Mouse (Mus musculus) CH12.LX (cell line): Measurements from ENCODE around the gene Hist1h2bf. TPM values are rescaled to one million over a fixed set of nuclear protein-coding genes. Genes with fewer than 3 reads are reported as not detected.

Experiments used
- DNase-seq: peaks from one replicate; pipeline ENCODE4 v3.0.0-alpha.2; 2013; ENCODE audit errors: extremely low read depth
- H3K27ac ChIP-seq: 2 replicates; pipeline ENCODE4 v1.5.1; 2012; ENCODE audit warnings: low read depth, mild to moderate bottlenecking, control low read depth, moderate library complexity; ENCODE audit not compliant: insufficient read depth
- H3K27me3 ChIP-seq: replicated peaks from 2 replicates; pipeline ENCODE3; 2012; ENCODE audit warnings: inconsistent platforms
- H3K36me3 ChIP-seq, 2 experiments: replicated peaks in 1 of 2; 2 replicates each; pipeline versions ENCODE3 to v1.6.1; 2012; ENCODE audit warnings: inconsistent platforms in 1 of 2, low read length in 1 of 2, mild to moderate bottlenecking in 1 of 2, mixed read lengths in 1 of 2, moderate library complexity in 1 of 2; ENCODE audit not compliant: control insufficient read depth in 1 of 2, insufficient read depth in 1 of 2
- H3K4me1 ChIP-seq, 2 experiments: 2 replicates each; pipeline ENCODE4 v1.6.1; 2012; ENCODE audit warnings: inconsistent platforms in 1 of 2, moderate library complexity in 1 of 2; ENCODE audit not compliant: insufficient read depth in 2 of 2, control insufficient read depth in 1 of 2
- H3K4me2 ChIP-seq: 2 replicates; pipeline ENCODE4 v1.6.1; 2012; ENCODE audit warnings: low read depth, mild to moderate bottlenecking, control low read depth; ENCODE audit not compliant: poor library complexity, insufficient read depth, severe bottlenecking
- H3K4me3 ChIP-seq, 3 experiments: fragments of 150-350 bp in 1 of 3; sonication (generic) in 1 of 3; replicated peaks in 1 of 3; 2 replicates each; pipeline versions ENCODE3 to v1.5.1; 2011 to 2012; ENCODE audit warnings: low read depth in 2 of 3, low read length in 2 of 3, mild to moderate bottlenecking in 2 of 3, moderate library complexity in 2 of 3, control low read depth in 1 of 3, improper control_type of control experiment in 1 of 3, inconsistent platforms in 1 of 3, mixed read lengths in 1 of 3; ENCODE audit not compliant: poor library complexity in 1 of 3
- H3K79me2 ChIP-seq: replicated peaks from 2 replicates; pipeline ENCODE4 v1.6.1; 2012; ENCODE audit warnings: mild to moderate bottlenecking, moderate library complexity; ENCODE audit not compliant: control insufficient read depth, poor library complexity, insufficient read depth, severe bottlenecking; ENCODE audit errors: extremely low read depth
- H3K9ac ChIP-seq: 2 replicates; pipeline ENCODE4 v1.6.1; 2012; ENCODE audit warnings: low read depth, mild to moderate bottlenecking, control low read depth, moderate library complexity; ENCODE audit not compliant: insufficient read depth
- H3K9me3 ChIP-seq: replicated peaks from 2 replicates; pipeline ENCODE3; 2012; ENCODE audit warnings: low read length, inconsistent platforms, mixed read lengths
- CHD1 ChIP-seq: IDR thresholded peaks from 2 replicates; pipeline ENCODE4 v1.6.1; 2012; ENCODE audit warnings: low read depth, low read length, improper control_type of control experiment, inconsistent platforms
- CTCF ChIP-seq, 2 experiments: IDR thresholded peaks in 1 of 2; conservative IDR thresholded peaks in 1 of 2; 2 replicates each; pipeline ENCODE4 v1.5.1; 2011 to 2012; ENCODE audit warnings: low read depth in 2 of 2, low read length in 2 of 2, improper control_type of control experiment in 1 of 2, inconsistent platforms in 1 of 2, mild to moderate bottlenecking in 1 of 2, moderate library complexity in 1 of 2
- E2F4 ChIP-seq: IDR thresholded peaks from 2 replicates; pipeline ENCODE4 v1.6.1; 2011; ENCODE audit warnings: low read depth, low read length, improper control_type of control experiment; ENCODE audit not compliant: insufficient replicate concordance
- ETS1 ChIP-seq: conservative IDR thresholded peaks from 2 replicates; pipeline ENCODE4 v1.6.1; 2012; ENCODE audit warnings: low read depth, mild to moderate bottlenecking, inconsistent platforms, low read length, improper control_type of control experiment, moderate library complexity
- GABPA ChIP-seq: IDR thresholded peaks from 2 replicates; pipeline ENCODE4 v1.6.1; 2012; ENCODE audit warnings: low read depth, low read length, improper control_type of control experiment, inconsistent platforms; ENCODE audit not compliant: insufficient replicate concordance
- IRF4 ChIP-seq: IDR thresholded peaks from 2 replicates; pipeline ENCODE4 v1.6.1; 2014; ENCODE audit warnings: low read depth, mild to moderate bottlenecking, inconsistent platforms, low read length, improper control_type of control experiment
- JUN ChIP-seq: IDR thresholded peaks from 2 replicates; pipeline ENCODE4 v1.6.1; 2011; ENCODE audit warnings: low read depth, mild to moderate bottlenecking, low read length, improper control_type of control experiment, moderate library complexity; ENCODE audit not compliant: insufficient read depth
- JUND ChIP-seq: conservative IDR thresholded peaks from 2 replicates; pipeline ENCODE4 v1.6.1; 2011; ENCODE audit warnings: low read depth, low read length, improper control_type of control experiment
- MAZ ChIP-seq: IDR thresholded peaks from 2 replicates; pipeline ENCODE4 v1.6.1; 2012; ENCODE audit warnings: low read depth, mild to moderate bottlenecking, inconsistent platforms, low read length, improper control_type of control experiment, moderate library complexity
- MEF2A ChIP-seq: IDR thresholded peaks from 2 replicates; pipeline ENCODE4 v1.6.1; 2014; ENCODE audit warnings: low read depth, mild to moderate bottlenecking, inconsistent platforms, low read length, improper control_type of control experiment, borderline replicate concordance
- MXI1 ChIP-seq: IDR thresholded peaks from 2 replicates; pipeline ENCODE4 v1.6.1; 2011; ENCODE audit warnings: mild to moderate bottlenecking, low read depth, low read length, improper control_type of control experiment
- MYC ChIP-seq: IDR thresholded peaks from 2 replicates; pipeline ENCODE4 v1.6.1; 2011; ENCODE audit warnings: low read depth, mild to moderate bottlenecking, improper control_type of control experiment, low read length
- NELFE ChIP-seq: IDR thresholded peaks from 2 replicates; pipeline ENCODE4 v1.6.1; 2011; ENCODE audit warnings: low read depth, low read length, improper control_type of control experiment
- NRF1 ChIP-seq: IDR thresholded peaks from 2 replicates; pipeline ENCODE4 v1.6.1; 2014; ENCODE audit warnings: low read depth, mild to moderate bottlenecking, inconsistent platforms, low read length, improper control_type of control experiment, moderate library complexity
- POLR2A ChIP-seq: IDR thresholded peaks from 2 replicates; pipeline ENCODE4 v1.6.1; 2011; ENCODE audit warnings: low read depth, mild to moderate bottlenecking, improper control_type of control experiment, low read length
- POLR2AphosphoS2 ChIP-seq: IDR thresholded peaks from 2 replicates; pipeline ENCODE4 v1.6.1; 2011; ENCODE audit warnings: low read depth, low read length, improper control_type of control experiment
- RAD21 ChIP-seq: IDR thresholded peaks from 2 replicates; pipeline ENCODE4 v1.6.1; 2011; ENCODE audit warnings: low read depth, mild to moderate bottlenecking, low read length, improper control_type of control experiment, moderate library complexity
- RCOR1 ChIP-seq: conservative IDR thresholded peaks from 2 replicates; pipeline ENCODE4 v1.6.1; 2012; ENCODE audit warnings: low read depth, mild to moderate bottlenecking, inconsistent platforms, low read length, improper control_type of control experiment
- SIN3A ChIP-seq: IDR thresholded peaks from 2 replicates; pipeline ENCODE4 v1.6.1; 2012; ENCODE audit warnings: low read length, improper control_type of control experiment, inconsistent platforms
- SMC3 ChIP-seq: IDR thresholded peaks from 2 replicates; pipeline ENCODE4 v1.6.1; 2011; ENCODE audit warnings: low read depth, low read length, improper control_type of control experiment
- TBP ChIP-seq: conservative IDR thresholded peaks from 2 replicates; pipeline ENCODE4 v1.6.1; 2011; ENCODE audit warnings: low read depth, low read length, improper control_type of control experiment
- TCF12 ChIP-seq: IDR thresholded peaks from 2 replicates; pipeline ENCODE4 v1.6.1; 2014; ENCODE audit warnings: low read depth, mild to moderate bottlenecking, inconsistent platforms, low read length, improper control_type of control experiment
- USF1 ChIP-seq: IDR thresholded peaks from 2 replicates; pipeline ENCODE4 v1.6.1; 2014; ENCODE audit warnings: low read depth, mild to moderate bottlenecking, inconsistent platforms, low read length, improper control_type of control experiment
- USF2 ChIP-seq: conservative IDR thresholded peaks from 2 replicates; pipeline ENCODE4 v1.6.1; 2011; ENCODE audit warnings: low read depth, low read length, improper control_type of control experiment
- ZC3H11A ChIP-seq: IDR thresholded peaks from 2 replicates; pipeline ENCODE4 v1.6.1; 2012; ENCODE audit warnings: low read depth, mild to moderate bottlenecking, inconsistent platforms, low read length, improper control_type of control experiment
- ZMIZ1 ChIP-seq: IDR thresholded peaks from 2 replicates; pipeline ENCODE4 v1.6.1; 2012; ENCODE audit warnings: low read depth, mild to moderate bottlenecking, inconsistent platforms, low read length, improper control_type of control experiment
- dilution Hi-C: fragments of 300-500 bp; cut with MboI; formaldehyde crosslinking; loops from 2 replicates; pipeline ENCODE4 v1.14.3; 2020; ENCODE audit warnings: low sequenced_read_pairs; ENCODE audit not compliant: extremely low pct_unique_long_range_greater_than_20kb, extremely low pct_ligation_motif_present
- in situ Hi-C: fragments of 300-500 bp; cut with MboI; formaldehyde crosslinking; loops from 3 replicates; pipeline ENCODE4 v1.14.3; 2019; ENCODE audit warnings: low sequenced_read_pairs, low pct_ligation_motif_present, low pct_unique_long_range_greater_than_20kb, mixed read lengths
- polyA plus RNA-seq: library from polyadenylated mRNA; unstranded; fragments of >175 nt; gene quantifications from 2 replicates; pipeline ENCODE4 v1.2.1, GENCODE M21; 2012; ENCODE audit warnings: low read depth; ENCODE audit not compliant: insufficient read length
- total RNA-seq, 2 experiments: library from RNA; depleted of rRNA; stranded (reverse); fragments of 300-350 nt in 1 of 2; fragments of >200 nt in 1 of 2; gene quantifications; 2 replicates each; pipeline ENCODE4 v1.2.3; 2012 to 2014

Hist1h2bf gene
- total and polyA plus RNA-seq, 3 experiments, result 1.7 to 1,243 (median 50.8) TPM

GRCm38 (mm10) chr13:23609209-23609608 is 35.2 kb upstream of the Hist1h2bf start:
- dilution Hi-C loops, result no loop called here
- Histone ChIP-seq H3K27ac (no peak overlapping the region), H3K4me3 (no peak overlapping the region), H3K79me2 (no peaks in the 10 kb centered on the region), H3K9ac (no peak overlapping the region), H3K36me3 (peaks cover 2 to 34% of the 10 kb centered on the region in 2 experiments), H3K9me3 (no peaks in the 10 kb centered on the region), H3K27me3 (no peaks in the 10 kb centered on the region), H3K4me2 (no peak overlapping the region), H3K4me1 (peaks cover 3 to 6% of the 10 kb centered on the region in 2 experiments; a peak in 3 of 4 replicates)
- TF ChIP-seq SIN3A, result no peak
- TF ChIP-seq TBP, result no peak
- TF ChIP-seq MXI1, result no peak
- TF ChIP-seq JUN, result no peak
- TF ChIP-seq NRF1, result no peak
- no peak for TF ChIP-seq POLR2AphosphoS2
- no peak for TF ChIP-seq MYC
- TF ChIP-seq JUND, result no peak
- TF ChIP-seq E2F4, result no peak
- TF ChIP-seq USF1, result no peak
- TF ChIP-seq TCF12, result no peak
- no peak for TF ChIP-seq USF2
- no peak for TF ChIP-seq RAD21
- no peak for TF ChIP-seq ETS1
- TF ChIP-seq IRF4, result no peak
- no peak for TF ChIP-seq ZC3H11A
- no peak for DNase-seq
- in situ Hi-C loops, result no loop called here

GRCm38 (mm10) chr13:23605052-23605451 is 31.1 kb upstream of the Hist1h2bf start:
- H3K27ac ChIP-seq, result no peak overlapping the region
- no peak overlapping the region for H3K4me3 ChIP-seq
- H3K9ac ChIP-seq, result no peak overlapping the region
- DNase-seq, result no peak
- TF ChIP-seq POLR2A, result no peak
- TF ChIP-seq MAZ, result no peak
- TF ChIP-seq POLR2AphosphoS2, result no peak
- no peak for TF ChIP-seq RAD21
- no peak for TF ChIP-seq TBP
- no peak for TF ChIP-seq SMC3
- no peak for TF ChIP-seq CTCF (conservative IDR thresholded peaks at IDR 0.05 in 1 of 2, IDR thresholded peaks at IDR 0.05 in 1 of 2; ENCODE audit: low read depth in 2 of 2, low read length in 2 of 2)
- no peak for TF ChIP-seq ETS1
- no peak for TF ChIP-seq CHD1
- no peak for TF ChIP-seq ZMIZ1
- TF ChIP-seq TCF12, result no peak
- TF ChIP-seq MXI1, result no peak
- TF ChIP-seq NELFE, result no peak
- TF ChIP-seq RCOR1, result no peak
- no peak for TF ChIP-seq SIN3A
- no peak for TF ChIP-seq GABPA
- TF ChIP-seq MEF2A, result no peak
- TF ChIP-seq USF1, result no peak
- no peak for TF ChIP-seq NRF1
- in situ Hi-C loops, result no loop called here
- H3K4me2 ChIP-seq, result no peak overlapping the region
- no peaks in the 10 kb centered on the region for H3K9me3 ChIP-seq
- dilution Hi-C loops, result no loop called here
- H3K4me1 ChIP-seq, result no peaks in the 10 kb centered on the region
- no peaks in the 10 kb centered on the region for H3K27me3 ChIP-seq
- H3K79me2 ChIP-seq, result no peaks in the 10 kb centered on the region
- H3K36me3 ChIP-seq, result peaks cover 0 to 17% of the 10 kb centered on the region in 2 experiments
